Comparison of ENCODE assay signal across 17 mouse cellular contexts in genomic region chr15:95144131-95144530, GRCm38 (mm10).
"Had no signal": no experiment of that assay in that cellular context is flagged by ENCODE, and none has a peak within 500 bp of the region (broad histone marks: within the 10 kb centered on the region; RNA-seq: fewer than 3 reads in every experiment).

No protein-coding gene starts in this region.

- H3K4me1 ChIP-seq: liver, embryonic 15.5 days; midbrain, embryonic 10.5 days; neural tube, embryonic 12.5 days; stomach, embryonic 15.5 days had no signal

- H3K4me3 ChIP-seq: limb, embryonic 13.5 days; liver, embryonic 15.5 days; midbrain, embryonic 10.5 days; neural tube, embryonic 12.5 days; stomach, embryonic 15.5 days had no signal

- H3K9ac ChIP-seq: limb, embryonic 13.5 days; liver, embryonic 15.5 days; lung, embryonic 14.5 days; neural tube, embryonic 12.5 days; stomach, embryonic 15.5 days had no signal

- H3K36me3 ChIP-seq: limb, embryonic 13.5 days; liver, embryonic 15.5 days; midbrain, embryonic 10.5 days; neural tube, embryonic 12.5 days; stomach, embryonic 15.5 days had no signal

- H3K27me3 ChIP-seq: limb, embryonic 13.5 days; liver, embryonic 15.5 days; neural tube, embryonic 12.5 days; stomach, embryonic 15.5 days had no signal

- H3K27ac ChIP-seq: kidney, postnatal 0 days; limb, embryonic 13.5 days; liver, embryonic 15.5 days; midbrain, embryonic 10.5 days; neural tube, embryonic 12.5 days; stomach, embryonic 15.5 days had no signal

- H3K9me3 ChIP-seq: limb, embryonic 13.5 days; liver, embryonic 15.5 days; midbrain, embryonic 10.5 days; neural tube, embryonic 12.5 days; stomach, embryonic 15.5 days had no signal

- DNase-seq: kidney, adult 9 months; kidney, postnatal 36 days; left cerebral cortex, postnatal 4 days; lung, embryonic 14.5 days; lung, postnatal 4 days; midbrain, embryonic 14.5 days; retina, postnatal 1 day; right cerebral cortex, postnatal 4 days; spleen, adult 18-20 months; thymus, adult 2 months; thymus, postnatal 25 days had no signal

- H3K4me2 ChIP-seq: limb, embryonic 13.5 days; liver, embryonic 15.5 days; lung, embryonic 14.5 days; neural tube, embryonic 12.5 days; stomach, embryonic 15.5 days had no signal
